ENCODE assay signal across 13 mouse cellular contexts in the genomic region with DNA sequence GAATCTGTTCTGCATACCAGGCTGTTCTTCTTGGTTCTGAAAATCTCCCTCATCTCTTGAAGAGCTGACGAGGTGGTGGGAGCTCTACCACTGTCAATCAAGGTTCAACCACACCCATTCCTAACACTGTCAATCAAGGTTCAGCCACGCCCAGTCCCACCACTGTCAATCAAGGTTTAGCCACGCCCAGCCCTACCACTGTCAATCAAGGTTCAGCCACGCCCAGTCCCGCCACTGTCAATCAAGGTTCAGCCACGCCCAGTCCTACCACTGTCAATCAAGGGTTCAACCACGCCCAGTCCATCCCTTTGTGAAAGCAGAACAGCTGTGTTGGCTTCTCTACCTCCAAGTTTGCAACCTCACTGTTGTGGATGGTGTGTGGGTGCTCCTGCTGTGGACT. TPM values are rescaled to one million over a fixed set of nuclear protein-coding genes. Genes with fewer than 3 reads are reported as not detected.
DNase-seq lines count a peak whose midpoint lies in the region; ATAC-seq and TF ChIP-seq lines count a peak whose summit lies in the region.
"Had no signal": no experiment of that assay in that cellular context is flagged by ENCODE, and none has a peak within 500 bp of the region (broad histone marks: within the 10 kb centered on the region; RNA-seq: fewer than 3 reads in every experiment).

No protein-coding gene starts in this region.

- no peak overlapping the region for H3K4me3 ChIP-seq in MEL (ENCODE audit: control insufficient read depth in 1 of 2, insufficient read depth in 1 of 2, low read depth in 2 of 2, low read length in 2 of 2)
- H3K4me3 ChIP-seq in intestine, postnatal 0 days (ENCODE audit: low read depth, low read length) = no peak overlapping the region
- H3K4me3 ChIP-seq: erythroblast, embryonic 14.5 days; midbrain, embryonic 13.5 days had no signal

- no peak overlapping the region for H3K9ac ChIP-seq in MEL (ENCODE audit: control insufficient read depth, low read depth, low read length, poor library complexity, severe bottlenecking)
- H3K9ac ChIP-seq in intestine, postnatal 0 days (ENCODE audit: low read depth, low read length) = no peak overlapping the region
- H3K9ac ChIP-seq: midbrain, embryonic 13.5 days had no signal

- TF ChIP-seq CTCF in MEL (IDR thresholded peaks at IDR 0.05 in 2 of 3, conservative IDR thresholded peaks at IDR 0.05 in 1 of 3; ENCODE audit: control insufficient read depth in 1 of 3, insufficient read depth in 1 of 3, low read depth in 2 of 3, low read length in 3 of 3, poor library complexity in 1 of 3, severe bottlenecking in 1 of 3) = no peak
- TF ChIP-seq CTCF in intestine, postnatal 0 days (IDR thresholded peaks at IDR 0.05; ENCODE audit: low read depth) = no peak

- no peak for TF ChIP-seq POLR2A in MEL (IDR thresholded peaks at IDR 0.05; ENCODE audit: control insufficient read depth in 1 of 2, insufficient read depth in 1 of 2, low read depth in 1 of 2, low read length in 2 of 2, poor library complexity in 1 of 2)

- H3K27me3 ChIP-seq in MEL (ENCODE audit: control insufficient read depth in 1 of 2, insufficient read depth in 2 of 2, low read length in 2 of 2) = no peaks in the 10 kb centered on the region; a peak in 1 of 4 replicates
- no peaks in the 10 kb centered on the region for H3K27me3 ChIP-seq in intestine, postnatal 0 days (replicated peaks; ENCODE audit: control insufficient read depth, insufficient read depth, low read length)
- H3K27me3 ChIP-seq: midbrain, embryonic 13.5 days had no signal

- no peak overlapping the region for H3K27ac ChIP-seq in MEL (ENCODE audit: control insufficient read depth, low read depth, low read length)
- no peak overlapping the region for H3K27ac ChIP-seq in intestine, postnatal 0 days (ENCODE audit: low read depth, low read length)
- H3K27ac ChIP-seq: midbrain, embryonic 13.5 days had no signal

- peak; percentile 67 for DNase-seq in A20 (ENCODE audit: low read depth, low spot score)
- peak; percentile 37 for DNase-seq in MEL (ENCODE audit: low read depth, low spot score)
- no peak for DNase-seq in frontal cortex, adult 2 months (ENCODE audit: extremely low spot score in 1 of 2, low spot score in 1 of 2)
- DNase-seq in retina, embryonic 14.5 days (ENCODE audit: low spot score) = no peak
- DNase-seq in urinary bladder, postnatal 14 days (ENCODE audit: low spot score) = no peak
- DNase-seq: gastrocnemius, postnatal 10 days; kidney, postnatal 10 days; thymus, postnatal 25 days had no signal

- WGBS in intestine, postnatal 0 days = 73% methylated on average over 7 of the region's 7 CpGs

- TF ChIP-seq EP300 in MEL (IDR thresholded peaks at IDR 0.05; ENCODE audit: low read depth in 1 of 2, low read length in 2 of 2) = no peak

- no peak for TF ChIP-seq RAD21 in MEL (IDR thresholded peaks at IDR 0.05; ENCODE audit: low read depth, low read length)

- H3K36me3 ChIP-seq in MEL (ENCODE audit: control insufficient read depth in 1 of 2, insufficient read depth in 2 of 2, low read length in 2 of 2) = no peaks in the 10 kb centered on the region
- no peaks in the 10 kb centered on the region for H3K36me3 ChIP-seq in intestine, postnatal 0 days (ENCODE audit: control insufficient read depth, insufficient read depth)
- H3K36me3 ChIP-seq: midbrain, embryonic 13.5 days had no signal

- no peaks in the 10 kb centered on the region for H3K9me3 ChIP-seq in MEL (replicated peaks; ENCODE audit: insufficient read depth, low read length)
- H3K9me3 ChIP-seq in intestine, postnatal 0 days (ENCODE audit: control insufficient read depth) = no peaks in the 10 kb centered on the region
- H3K9me3 ChIP-seq: midbrain, embryonic 13.5 days had no signal

- peak; percentile 37 for ATAC-seq in intestine, postnatal 0 days
- ATAC-seq in megakaryocyte progenitor cell, adult 5-6 weeks (replicated peaks; ENCODE audit: poor library complexity) = peak; percentile 62
- ATAC-seq in frontal cortex, adult (ENCODE audit: low TSS enrichment) = no peak
- ATAC-seq: midbrain, embryonic 13.5 days had no signal

- H3K4me2 ChIP-seq in intestine, postnatal 0 days (replicated peaks; ENCODE audit: low read depth) = no peak overlapping the region
- H3K4me2 ChIP-seq: midbrain, embryonic 13.5 days had no signal

- H3K4me1 ChIP-seq in MEL (ENCODE audit: control insufficient read depth in 1 of 2, insufficient read depth in 2 of 2, low read length in 2 of 2) = no peaks in the 10 kb centered on the region
- no peaks in the 10 kb centered on the region for H3K4me1 ChIP-seq in intestine, postnatal 0 days (replicated peaks; ENCODE audit: control insufficient read depth, insufficient read depth, low read length)
- H3K4me1 ChIP-seq: midbrain, embryonic 13.5 days had no signal

- H3K79me2 ChIP-seq in MEL (ENCODE audit: control insufficient read depth, insufficient read depth, low read length, poor library complexity) = no peaks in the 10 kb centered on the region

TF ChIP-seq in MEL, 35 proteins besides CTCF, POLR2A, EP300 and RAD21:
- no peak for TF ChIP-seq POLR2AphosphoS5 (IDR thresholded peaks at IDR 0.05; ENCODE audit: borderline replicate concordance, low read depth, low read length)
- no peak for TF ChIP-seq ZKSCAN1 (IDR thresholded peaks at IDR 0.05; ENCODE audit: low read depth, low read length)
- no peak for TF ChIP-seq MXI1 (IDR thresholded peaks at IDR 0.05; ENCODE audit: low read depth, low read length)
- no peak for TF ChIP-seq TCF12 (IDR thresholded peaks at IDR 0.05; ENCODE audit: low read depth, low read length)
- TF ChIP-seq MEF2A (IDR thresholded peaks at IDR 0.05; ENCODE audit: extremely low read depth, insufficient replicate concordance, low read depth, low read length, poor library complexity, severe bottlenecking) = no peak
- no peak for TF ChIP-seq TAL1 (IDR thresholded peaks at IDR 0.05; ENCODE audit: low read length)
- no peak for TF ChIP-seq E2F4 (IDR thresholded peaks at IDR 0.05; ENCODE audit: borderline replicate concordance, low read depth, low read length)
- TF ChIP-seq GATA1 (IDR thresholded peaks at IDR 0.05; ENCODE audit: low read depth, low read length) = no peak
- no peak for TF ChIP-seq ZC3H11A (IDR thresholded peaks at IDR 0.05; ENCODE audit: low read depth, low read length)
- no peak for TF ChIP-seq GABPA (IDR thresholded peaks at IDR 0.05; ENCODE audit: low read depth, low read length)
- TF ChIP-seq BHLHE40 (IDR thresholded peaks at IDR 0.05; ENCODE audit: borderline replicate concordance, low read depth, low read length) = no peak
- TF ChIP-seq JUND (IDR thresholded peaks at IDR 0.05; ENCODE audit: low read depth, low read length) = no peak
- TF ChIP-seq MAFK (IDR thresholded peaks at IDR 0.05; ENCODE audit: borderline replicate concordance, low read depth, low read length) = no peak

RNA-seq across cellular contexts. Expression of a gene that starts 48.7 kb away (rescaled TPM):
- 0.04 and 0.13 TPM in 2 replicates for total RNA-seq in MEL (2012; rRNA removed)
- under 1 TPM in 1 of 2 experiments, not detected in 1; 0.06 TPM for polyA plus RNA-seq in MEL (2012; ENCODE audit: insufficient read depth in 1 of 2, insufficient read length in 2 of 2, low read depth in 1 of 2, low replicate concordance in 2 of 2, missing spikeins in 1 of 2)
- polyA plus RNA-seq in intestine, postnatal 0 days (2015; fragmentation: Nextera tagmentation; extraction: Ambion mirVana) = 0.22 and 0.26 TPM in 2 replicates
- total RNA-seq in megakaryocyte progenitor cell, adult 5-6 weeks (2015) = 2.2 and 2.4 TPM in 2 replicates
- 1.4 and 2.3 TPM in 2 replicates for total RNA-seq in megakaryocyte progenitor cell, adult 5-6 weeks (2017)
- 1.1 and 1.4 TPM in 2 replicates for polyA plus RNA-seq in frontal cortex, adult 2 months (2012; rRNA removed)

Comparison
In these comparisons a context has a peak if more than half of its experiments do, and no peak if none do; other contexts are left out.
1. DNase-seq: peak in A20 (single experiment) and MEL (single experiment); none in frontal cortex, adult 2 months (0 of 2), retina, embryonic 14.5 days (single experiment) and urinary bladder, postnatal 14 days (single experiment).